Mouse (Mus musculus) testis, adult 2 months (tissue): Measurements from ENCODE around the gene Asxl1.

Source experiments
- CTCF ChIP-seq: fragments of 200-500 bp; IDR thresholded peaks from 2 replicates; pipeline ENCODE4 v1.5.1; 2012; ENCODE audit warnings: low read depth, mild to moderate bottlenecking, inconsistent platforms, low read length, moderate library complexity; ENCODE audit not compliant: control insufficient read depth, insufficient read depth, insufficient replicate concordance
- POLR2A ChIP-seq: fragments of 200-500 bp; IDR thresholded peaks from 2 replicates; pipeline ENCODE4 v1.6.1; 2012; ENCODE audit warnings: low read depth, mild to moderate bottlenecking, inconsistent platforms, low read length, moderate library complexity; ENCODE audit not compliant: control insufficient read depth

- no peak for TF ChIP-seq CTCF
- no peak for TF ChIP-seq POLR2A
These were observed 82.9 kb downstream of the Asxl1 start for GRCm38 (mm10) chr2:153428485-153428884.
